Mouse (Mus musculus): ENCODE measurements around the gene Rangap1.
A peak's percentile ranks its signal among the peaks of the same experiment; 100 is the strongest.

Rangap1 gene

GRCm38 (mm10) chr15:81697175-81697574, 48.2 kb downstream of the Rangap1 start, which contains the start of gene Chadl:
Gene Chadl, minus strand, starts transcription at chr15:81697287.
- DNase-seq (ENCODE audit: low spot score in 2 of 2), result peak; percentile 82 to 84

- no peak for DNase-seq (ENCODE audit: low spot score in 2 of 2)
Measured at GRCm38 (mm10) chr15:81694891-81695290, 50.4 kb downstream of the Rangap1 start.

- DNase-seq (ENCODE audit: low spot score in 2 of 2), result peak; percentile 83 to 86
Measured at GRCm38 (mm10) chr15:81693967-81694881, 51.1 kb downstream of the Rangap1 start.

- peak in 1 of 2 experiments; percentile 52 for DNase-seq (ENCODE audit: low spot score in 2 of 2)
Measured at GRCm38 (mm10) chr15:81693366-81693966, 51.9 kb downstream of the Rangap1 start.

GRCm38 (mm10) chr15:81680301-81680805, 65.0 kb downstream of the Rangap1 start:
- DNase-seq (ENCODE audit: low spot score in 2 of 2), result no peak

- DNase-seq (ENCODE audit: low spot score in 2 of 2), result no peak
Measured at GRCm38 (mm10) chr15:81676637-81677036, 68.7 kb downstream of the Rangap1 start.

- peak; percentile 54 to 58 for DNase-seq (ENCODE audit: low spot score in 2 of 2)
Measured at GRCm38 (mm10) chr15:81670231-81670640, 75.1 kb downstream of the Rangap1 start.

GRCm38 (mm10) chr15:81666957-81667356, 78.4 kb downstream of the Rangap1 start:
- DNase-seq (ENCODE audit: low spot score in 2 of 2), result no peak

GRCm38 (mm10) chr15:81663697-81664561, 81.4 kb downstream of the Rangap1 start, which contains the start of gene L3mbtl2:
Gene L3mbtl2, plus strand, starts transcription at chr15:81663889.
- DNase-seq (ENCODE audit: low spot score in 2 of 2), result peak; percentile 96 to 97

GRCm38 (mm10) chr15:81663281-81663680, 82.0 kb downstream of the Rangap1 start:
- no peak for DNase-seq (ENCODE audit: low spot score in 2 of 2)

GRCm38 (mm10) chr15:81661701-81662100, 83.6 kb downstream of the Rangap1 start:
- DNase-seq (ENCODE audit: low spot score in 2 of 2), result no peak

Data from right cerebral cortex, postnatal 10 days (tissue).